Mouse (Mus musculus) A20 (cell line): Measurements from ENCODE around the gene Tead4.

Experiments
- DNase-seq: peaks from one replicate; pipeline ENCODE4 v3.0.0-alpha.2; 2011; ENCODE audit warnings: low read depth, low spot score

Gene Tead4

GRCm38 (mm10) chr6:128295876-128296749 lies 4.5 kb downstream of the Tead4 start:
- no peak for DNase-seq

- DNase-seq: no peak
These were observed 9.3 kb downstream of the Tead4 start for GRCm38 (mm10) chr6:128291284-128291683.

- no peak for DNase-seq
These were observed 11.9 kb downstream of the Tead4 start for GRCm38 (mm10) chr6:128288681-128289080.

GRCm38 (mm10) chr6:128285792-128286430 lies 14.7 kb downstream of the Tead4 start:
- DNase-seq: no peak

- no peak for DNase-seq
These were observed 18.5 kb downstream of the Tead4 start for GRCm38 (mm10) chr6:128282126-128282525.

GRCm38 (mm10) chr6:128280472-128281145 lies 20.0 kb downstream of the Tead4 start:
- DNase-seq: peak; percentile 12

- no peak for DNase-seq
These were observed 21.0 kb downstream of the Tead4 start for GRCm38 (mm10) chr6:128279608-128280007.

- DNase-seq: no peak
These were observed 21.5 kb downstream of the Tead4 start for GRCm38 (mm10) chr6:128279099-128279498.

- no peak for DNase-seq
These were observed 23.2 kb downstream of the Tead4 start for GRCm38 (mm10) chr6:128277132-128278085.

GRCm38 (mm10) chr6:128276349-128276748 lies 24.3 kb downstream of the Tead4 start:
- no peak for DNase-seq

- DNase-seq: no peak
These were observed 25.0 kb downstream of the Tead4 start for GRCm38 (mm10) chr6:128275506-128276064.

GRCm38 (mm10) chr6:128273507-128273906 lies 27.1 kb downstream of the Tead4 start:
- DNase-seq: no peak

- no peak for DNase-seq
These were observed 27.9 kb downstream of the Tead4 start for GRCm38 (mm10) chr6:128272754-128273153.

GRCm38 (mm10) chr6:128269850-128270249 lies 30.8 kb downstream of the Tead4 start:
- DNase-seq: no peak

GRCm38 (mm10) chr6:128264870-128265526 lies 35.6 kb downstream of the Tead4 start:
- peak; percentile 8 for DNase-seq

- DNase-seq: no peak
These were observed 39.1 kb downstream of the Tead4 start for GRCm38 (mm10) chr6:128261486-128261885.

GRCm38 (mm10) chr6:128259252-128259651 lies 41.4 kb downstream of the Tead4 start:
- no peak for DNase-seq

- DNase-seq: no peak
These were observed 44.7 kb downstream of the Tead4 start for GRCm38 (mm10) chr6:128255941-128256340.

- DNase-seq: no peak
These were observed 45.3 kb downstream of the Tead4 start for GRCm38 (mm10) chr6:128255292-128255691.

GRCm38 (mm10) chr6:128254551-128254950 lies 46.1 kb downstream of the Tead4 start:
- DNase-seq: no peak
